Mouse (Mus musculus) midbrain, embryonic 12.5 days (tissue): ENCODE measurements around the gene Smarcc1. TPM values are rescaled to one million over a fixed set of nuclear protein-coding genes. Genes with fewer than 3 reads are reported as not detected.
"Not testable (repeated sequence)": the region's sequence is repeated elsewhere in the genome, so short reads cannot be mapped to it uniquely, and the experiment has no call there.

ENCODE experiments used
- ATAC-seq: fragments of 200-750 bp; cut with Nextera tagmentation; 2 replicates; pipeline ENCODE4 v1.8.0; 2017; ENCODE audit warnings: low read depth, moderate TSS enrichment, moderate library complexity; ENCODE audit not compliant: low FRiP score
- H3K27ac ChIP-seq: fragments of 300-500 bp; sonication (generic); replicated peaks from 2 replicates; pipeline ENCODE4 v1.5.1; 2016; ENCODE audit warnings: mild to moderate bottlenecking
- H3K27me3 ChIP-seq: fragments of 300-500 bp; sonication (generic); 2 replicates; pipeline ENCODE4 v1.6.1; 2016; ENCODE audit warnings: mild to moderate bottlenecking
- H3K36me3 ChIP-seq: fragments of 300-500 bp; sonication (generic); 2 replicates; pipeline ENCODE4 v1.6.1; 2016
- H3K4me1 ChIP-seq: fragments of 300-500 bp; sonication (generic); 2 replicates; pipeline ENCODE4 v1.6.1; 2016
- H3K4me2 ChIP-seq: fragments of 300-500 bp; sonication (generic); replicated peaks from 2 replicates; pipeline ENCODE4 v1.6.1; 2016; ENCODE audit warnings: mild to moderate bottlenecking, moderate library complexity
- H3K4me3 ChIP-seq: fragments of 300-500 bp; sonication (generic); 2 replicates; pipeline ENCODE4 v1.5.1; 2016; ENCODE audit warnings: mild to moderate bottlenecking
- H3K9ac ChIP-seq: fragments of 300-500 bp; sonication (generic); replicated peaks from 2 replicates; pipeline ENCODE4 v1.6.1; 2016; ENCODE audit warnings: mild to moderate bottlenecking, moderate library complexity
- H3K9me3 ChIP-seq: fragments of 300-500 bp; sonication (generic); 2 replicates; pipeline ENCODE4 v1.6.1; 2016; ENCODE audit warnings: mild to moderate bottlenecking
- WGBS: fragments of 180-500 bp; shearing (Covaris S2); methylation state at CpG from one replicate; pipeline ENCODE4 v1.1.7; 2016; 5-methylcytosine and 5-hydroxymethylcytosine counted together
- polyA plus RNA-seq: library from polyadenylated mRNA; unstranded; fragments of >200 nt; fragmentation: Nextera tagmentation; extraction: Ambion mirVana; gene quantifications from 2 replicates; pipeline ENCODE4 v1.2.1, GENCODE M21; 2016

The Smarcc1 gene
- polyA plus RNA-seq, 1 experiment from 2014 or later: 208 TPM

DNA sequence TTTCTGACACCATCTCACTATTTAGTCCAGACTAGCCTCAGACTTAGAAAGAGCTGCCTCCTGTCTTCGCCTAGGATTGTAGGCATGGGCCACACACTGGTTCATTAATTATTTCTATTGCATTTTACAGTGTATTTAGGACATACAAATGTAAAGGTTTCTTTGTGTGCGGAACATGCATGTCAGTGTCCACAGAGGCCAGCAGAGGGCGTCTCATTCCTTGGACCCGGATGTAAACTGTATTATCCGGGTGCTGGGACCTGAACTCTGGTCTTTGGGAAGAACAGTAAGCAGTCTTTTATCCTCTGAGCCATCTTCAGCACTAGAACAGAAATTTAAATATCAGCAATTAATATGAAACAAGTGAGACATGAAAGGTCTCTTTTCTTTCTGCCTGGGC lies 16.7 kb downstream of the Smarcc1 start:
- Histone ChIP-seq H3K9ac (no peak overlapping the region), H3K9me3 (no peaks in the 10 kb centered on the region), H3K27ac (no peak overlapping the region), H3K36me3 (peaks cover 34% of the 10 kb centered on the region), H3K4me1 (peaks cover 23% of the 10 kb centered on the region), H3K4me2 (peak overlapping the region; percentile 64), H3K27me3 (no peaks in the 10 kb centered on the region), H3K4me3 (peak overlapping the region; percentile 87; the same call in 1 of the 2 replicates)
- no peak for ATAC-seq
- 83% methylated on average over 5 of the region's 5 CpGs for WGBS

DNA sequence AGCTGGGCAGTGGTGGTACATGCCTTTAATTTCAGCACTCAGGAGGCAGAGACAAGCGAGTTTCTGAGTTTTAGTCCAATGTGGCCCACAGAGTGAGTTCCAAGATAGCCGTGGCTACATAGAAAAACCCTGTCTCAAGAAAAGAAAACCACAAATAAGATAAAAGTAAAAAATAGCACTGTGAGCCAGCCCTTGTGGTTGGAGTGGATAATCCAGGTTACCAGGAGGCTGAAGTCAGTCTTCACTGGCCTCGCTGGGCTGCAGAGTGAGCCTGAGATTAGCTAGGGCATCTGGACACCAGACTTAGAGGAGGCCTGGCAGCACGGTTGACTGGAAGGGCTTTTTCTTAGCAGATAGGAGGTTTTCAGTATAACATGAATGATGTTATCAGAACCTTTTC lies 21.6 kb downstream of the Smarcc1 start:
- H3K9ac ChIP-seq: no peak overlapping the region
- peaks cover 6% of the 10 kb centered on the region for H3K4me1 ChIP-seq
- no peaks in the 10 kb centered on the region for H3K27me3 ChIP-seq
- H3K4me3 ChIP-seq: no peak overlapping the region
- H3K9me3 ChIP-seq: no peaks in the 10 kb centered on the region
- no peak overlapping the region for H3K4me2 ChIP-seq
- H3K36me3 ChIP-seq: peaks cover 73% of the 10 kb centered on the region
- no peak overlapping the region for H3K27ac ChIP-seq
- ATAC-seq: no peak
- 88% methylated on average over 4 of the region's 4 CpGs for WGBS

DNA sequence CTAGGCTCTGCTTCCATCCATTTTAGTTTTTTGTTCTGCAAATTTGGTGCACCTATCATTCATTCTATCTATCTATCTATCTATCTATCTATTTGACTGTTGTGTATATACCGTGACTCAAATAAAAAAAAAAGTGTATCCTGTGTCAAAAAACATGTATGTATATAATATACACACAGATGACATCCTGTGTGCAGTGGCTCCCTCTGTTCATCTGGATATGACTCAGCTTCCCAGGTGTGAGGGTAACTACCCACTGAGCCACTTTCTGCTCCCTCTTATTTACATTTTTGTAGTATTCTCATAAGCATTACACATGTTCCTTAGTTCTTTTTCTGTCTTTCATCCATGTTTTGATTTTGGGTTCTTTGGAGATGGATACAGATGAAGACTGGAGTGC lies 24.6 kb downstream of the Smarcc1 start:
- no peak overlapping the region for H3K4me2 ChIP-seq
- no peak overlapping the region for H3K9ac ChIP-seq
- H3K27ac ChIP-seq: no peak overlapping the region
- ATAC-seq: no peak
- WGBS: 95% methylated on average over 1 of the region's 1 CpGs
- H3K9me3 ChIP-seq: no peaks in the 10 kb centered on the region
- no peaks in the 10 kb centered on the region for H3K27me3 ChIP-seq
- H3K36me3 ChIP-seq: peaks cover 72% of the 10 kb centered on the region
- H3K4me1 ChIP-seq: no peaks in the 10 kb centered on the region
- no peak overlapping the region for H3K4me3 ChIP-seq

DNA sequence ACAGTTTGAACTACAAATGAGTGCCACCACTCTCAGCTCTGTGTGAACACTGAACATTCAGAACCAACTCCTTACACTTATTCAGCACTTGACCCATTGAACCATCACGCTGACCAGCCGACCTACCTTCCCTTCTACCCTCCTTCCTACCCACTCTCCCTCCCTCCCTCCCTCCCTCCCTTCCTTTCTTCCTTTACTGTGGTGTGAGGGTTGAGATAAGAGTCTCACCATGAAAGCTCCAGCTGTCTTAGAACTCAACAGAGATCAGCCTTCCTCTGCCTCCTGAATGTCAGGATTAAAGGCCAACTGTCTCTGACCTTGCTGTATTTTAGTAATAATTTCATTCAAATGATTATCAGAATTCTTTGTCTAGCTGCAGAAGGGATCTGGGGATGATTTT lies 31.1 kb downstream of the Smarcc1 start:
- Histone ChIP-seq H3K36me3 (peaks cover 85% of the 10 kb centered on the region), H3K4me1 (no peaks in the 10 kb centered on the region), H3K9ac (no peak overlapping the region), H3K9me3 (no peaks in the 10 kb centered on the region), H3K4me2 (no peak overlapping the region), H3K4me3 (no peak overlapping the region), H3K27ac (no peak overlapping the region), H3K27me3 (no peaks in the 10 kb centered on the region)
- ATAC-seq: no peak
- WGBS: 90% methylated on average over 2 of the region's 2 CpGs

- Histone ChIP-seq H3K9ac (no peak overlapping the region), H3K4me2 (no peak overlapping the region), H3K9me3 (no peaks in the 10 kb centered on the region), H3K27me3 (no peaks in the 10 kb centered on the region), H3K36me3 (peaks cover 72% of the 10 kb centered on the region), H3K4me3 (no peak overlapping the region), H3K27ac (no peak overlapping the region), H3K4me1 (no peaks in the 10 kb centered on the region)
- WGBS: 100% methylated on average over 1 of the region's 1 CpGs
- no peak for ATAC-seq
These were observed 41.5 kb downstream of the Smarcc1 start for GRCm38 (mm10) chr9:110159036-110159435.

- H3K4me3 ChIP-seq, H3K9ac ChIP-seq, H3K4me2 ChIP-seq, H3K27ac ChIP-seq, H3K4me1 ChIP-seq, H3K9me3 ChIP-seq, ATAC-seq, H3K27me3 ChIP-seq: not testable (repeated sequence)
- peaks cover 73% of the 10 kb centered on the region for H3K36me3 ChIP-seq
- WGBS: 93% methylated on average over 2 of the region's 2 CpGs
These were observed 43.0 kb downstream of the Smarcc1 start for GRCm38 (mm10) chr9:110160486-110160885.

DNA sequence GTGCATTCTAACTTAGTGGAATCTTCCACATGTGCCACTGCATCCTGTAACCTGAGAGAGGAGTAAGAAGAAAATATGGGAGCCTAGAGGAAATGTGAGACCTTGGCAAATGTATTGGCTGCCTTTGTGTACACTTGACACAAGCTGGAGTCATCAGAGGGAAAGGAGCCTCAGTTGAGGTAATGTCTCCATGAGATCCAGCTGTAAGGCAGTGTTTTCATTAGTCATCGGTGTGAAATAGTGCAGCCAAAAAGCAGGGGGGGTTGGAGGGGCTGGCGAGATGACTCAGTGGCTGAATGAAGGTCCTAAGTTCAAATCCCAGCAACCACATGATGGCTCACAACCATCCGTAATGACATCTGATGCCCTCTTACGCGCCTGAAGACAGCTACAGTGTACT lies 44.9 kb downstream of the Smarcc1 start:
- 88% methylated on average over 5 of the region's 5 CpGs for WGBS
- H3K4me3 ChIP-seq: no peak overlapping the region
- H3K9me3 ChIP-seq: no peaks in the 10 kb centered on the region
- H3K9ac ChIP-seq: no peak overlapping the region
- peaks cover 74% of the 10 kb centered on the region for H3K36me3 ChIP-seq
- H3K27ac ChIP-seq: no peak overlapping the region
- no peak overlapping the region for H3K4me2 ChIP-seq
- no peaks in the 10 kb centered on the region for H3K4me1 ChIP-seq
- H3K27me3 ChIP-seq: no peaks in the 10 kb centered on the region
- ATAC-seq: no peak

DNA sequence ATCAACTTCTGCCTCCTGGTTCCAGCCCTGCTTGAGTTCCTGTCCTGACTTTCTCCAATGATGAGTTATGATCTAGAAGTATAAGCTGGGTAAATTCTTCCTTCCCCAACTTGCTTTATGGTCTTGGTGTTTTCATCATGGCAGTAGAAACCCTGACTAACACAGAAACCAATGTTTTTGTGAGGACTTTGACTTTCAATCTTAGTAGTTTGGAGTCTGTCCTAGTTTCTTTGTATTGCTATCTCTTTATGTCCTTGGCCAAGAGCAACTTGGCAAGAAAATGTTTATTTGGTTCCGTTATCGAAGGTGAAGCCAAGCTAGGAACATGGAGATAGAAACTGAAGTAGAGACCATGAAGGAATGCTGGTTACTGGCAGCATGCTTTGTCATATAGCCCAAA lies 45.6 kb downstream of the Smarcc1 start:
- Histone ChIP-seq H3K27me3 (no peaks in the 10 kb centered on the region), H3K36me3 (peaks cover 74% of the 10 kb centered on the region), H3K4me1 (no peaks in the 10 kb centered on the region), H3K9ac (no peak overlapping the region), H3K4me2 (no peak overlapping the region), H3K9me3 (no peaks in the 10 kb centered on the region), H3K27ac (no peak overlapping the region), H3K4me3 (no peak overlapping the region)
- WGBS: 96% methylated on average over 2 of the region's 2 CpGs
- no peak for ATAC-seq

DNA sequence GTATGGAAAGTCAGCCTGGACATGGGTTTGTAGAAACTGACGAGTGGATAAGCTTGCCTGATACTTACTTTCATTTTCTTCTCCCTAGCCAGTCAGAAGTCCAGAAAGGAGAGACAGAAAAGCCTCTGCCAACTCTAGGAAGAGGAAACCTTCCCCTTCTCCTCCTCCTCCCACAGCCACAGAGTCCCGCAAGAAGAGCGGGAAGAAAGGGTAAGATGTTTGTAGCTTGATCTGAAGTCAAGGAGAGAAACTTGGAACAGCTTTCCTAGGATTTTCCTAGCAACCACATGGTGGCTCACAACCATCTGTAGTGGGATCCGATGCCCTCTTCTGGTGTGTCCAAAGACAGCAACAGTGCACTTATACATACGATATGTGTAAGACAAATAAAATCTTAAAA lies 53.4 kb downstream of the Smarcc1 start:
- no peaks in the 10 kb centered on the region for H3K9me3 ChIP-seq
- H3K4me2 ChIP-seq: no peak overlapping the region
- no peaks in the 10 kb centered on the region for H3K4me1 ChIP-seq
- no peaks in the 10 kb centered on the region for H3K27me3 ChIP-seq
- no peak overlapping the region for H3K27ac ChIP-seq
- H3K9ac ChIP-seq: no peak overlapping the region
- no peak for ATAC-seq
- 90% methylated on average over 5 of the region's 5 CpGs for WGBS
- no peak overlapping the region for H3K4me3 ChIP-seq
- peaks cover 76% of the 10 kb centered on the region for H3K36me3 ChIP-seq

DNA sequence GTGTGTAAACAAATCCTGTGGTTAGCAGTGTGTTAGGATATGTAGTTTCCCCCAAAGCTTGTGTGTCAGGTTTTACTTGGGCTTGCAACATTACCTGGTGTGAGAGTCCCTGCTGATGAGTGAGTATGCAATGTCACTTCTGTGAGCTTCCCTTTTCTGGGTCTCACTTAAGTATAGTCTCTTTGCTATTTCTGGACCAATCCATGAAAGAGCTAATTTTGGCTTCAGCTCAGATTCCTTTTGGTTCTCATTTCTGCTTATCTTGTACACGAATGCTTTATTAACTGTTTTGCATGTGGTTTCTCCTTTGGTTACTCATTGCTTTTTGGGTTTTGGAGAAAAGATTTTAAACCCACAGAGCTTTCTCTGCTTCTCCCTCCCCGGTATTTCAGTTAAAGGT lies 82.4 kb downstream of the Smarcc1 start:
- Histone ChIP-seq H3K27me3 (no peaks in the 10 kb centered on the region), H3K9me3 (no peaks in the 10 kb centered on the region), H3K9ac (no peak overlapping the region), H3K4me1 (no peaks in the 10 kb centered on the region; the same call in 1 of the 2 replicates), H3K27ac (no peak overlapping the region), H3K4me2 (no peak overlapping the region), H3K4me3 (no peak overlapping the region), H3K36me3 (peaks cover 70% of the 10 kb centered on the region)
- ATAC-seq: no peak
- WGBS: 91% methylated on average over 2 of the region's 2 CpGs

DNA sequence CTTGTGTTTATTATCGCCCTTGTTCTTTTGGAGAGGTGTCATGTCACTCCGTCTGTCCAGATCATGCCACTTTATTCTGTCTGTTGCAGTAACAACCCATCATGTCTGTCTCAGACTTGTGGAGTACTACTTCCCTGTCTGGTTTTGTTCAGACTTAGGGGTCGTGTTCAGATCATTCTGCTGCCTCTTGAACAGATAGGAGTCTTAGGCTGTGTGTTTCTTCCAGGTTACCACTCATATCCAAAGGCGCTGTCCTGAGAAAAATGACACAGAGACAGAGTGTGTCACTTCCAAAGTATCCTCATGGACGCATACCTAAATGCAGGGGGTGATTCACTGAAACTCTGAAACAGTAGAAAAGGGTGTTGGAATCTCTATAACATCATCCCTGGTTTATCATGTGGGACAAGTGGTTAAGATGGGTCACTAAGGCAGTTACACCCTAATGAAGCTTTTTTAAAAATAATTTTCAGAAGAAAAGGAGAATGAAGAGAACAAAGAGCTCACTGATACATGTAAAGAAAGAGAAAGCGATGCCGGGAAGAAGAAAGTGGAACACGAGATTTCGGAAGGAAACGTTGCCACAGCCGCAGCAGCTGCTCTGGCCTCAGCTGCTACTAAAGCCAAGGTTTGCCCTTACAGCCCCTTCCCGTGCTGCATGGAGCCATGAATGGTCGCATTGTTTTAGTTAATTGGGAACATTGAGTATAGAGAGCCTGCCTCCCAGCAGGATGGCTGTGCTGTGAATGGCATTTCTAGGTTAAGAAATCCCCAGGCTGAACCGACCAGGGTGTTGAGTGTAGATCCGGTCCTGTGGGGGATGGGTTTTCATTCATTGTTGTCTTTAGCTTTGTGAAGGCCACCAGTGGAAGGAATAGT lies 88.3 kb downstream of the Smarcc1 start:
- H3K4me2 ChIP-seq: no peak overlapping the region
- no peak overlapping the region for H3K4me3 ChIP-seq
- WGBS: 22% methylated on average over 15 of the region's 15 CpGs
- peak overlapping the region; percentile 80 for H3K27ac ChIP-seq
- H3K9me3 ChIP-seq: no peaks in the 10 kb centered on the region
- no peak overlapping the region for H3K9ac ChIP-seq
- no peaks in the 10 kb centered on the region for H3K27me3 ChIP-seq
- peak; percentile 80 for ATAC-seq
- H3K36me3 ChIP-seq: peaks cover 73% of the 10 kb centered on the region
- H3K4me1 ChIP-seq: peaks cover 18% of the 10 kb centered on the region

DNA sequence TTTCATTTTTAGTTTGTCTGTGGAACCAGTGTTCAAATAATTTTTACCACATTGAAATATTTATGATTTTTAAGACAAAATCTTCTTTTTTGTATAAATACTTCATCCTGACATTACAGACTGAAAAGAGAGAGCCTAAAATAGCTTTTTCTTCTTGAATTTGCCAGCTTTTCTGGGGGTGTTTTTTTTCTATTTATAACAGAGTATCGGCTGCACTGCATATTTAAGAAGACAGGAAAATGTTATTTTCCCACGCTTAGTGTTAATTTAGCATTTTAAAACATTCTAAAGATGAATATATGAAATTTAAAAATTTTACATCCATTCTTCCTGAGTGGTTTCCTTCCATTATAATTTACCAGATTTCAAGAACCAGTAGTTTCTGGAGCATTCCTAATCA lies 88.9 kb downstream of the Smarcc1 start:
- no peak for ATAC-seq
- H3K4me2 ChIP-seq: no peak overlapping the region
- peaks cover 77% of the 10 kb centered on the region for H3K36me3 ChIP-seq
- H3K4me1 ChIP-seq: peaks cover 18% of the 10 kb centered on the region
- 78% methylated on average over 2 of the region's 2 CpGs for WGBS
- peak overlapping the region; percentile 80; the same call in 1 of the 2 replicates for H3K27ac ChIP-seq
- no peak overlapping the region for H3K9ac ChIP-seq
- no peaks in the 10 kb centered on the region for H3K27me3 ChIP-seq
- no peaks in the 10 kb centered on the region for H3K9me3 ChIP-seq
- H3K4me3 ChIP-seq: no peak overlapping the region

GRCm38 (mm10) chr9:110208265-110208664 lies 90.8 kb downstream of the Smarcc1 start:
- no peak overlapping the region for H3K4me3 ChIP-seq
- 70% methylated on average over 7 of the region's 7 CpGs for WGBS
- H3K27me3 ChIP-seq: no peaks in the 10 kb centered on the region

More at GRCm38 (mm10) chr9:110208265-110208664, 90.8 kb downstream of the Smarcc1 start:
- no peak overlapping the region for H3K4me2 ChIP-seq
- no peak overlapping the region for H3K9ac ChIP-seq
- peaks cover 18% of the 10 kb centered on the region for H3K4me1 ChIP-seq
- ATAC-seq: no peak
- no peak overlapping the region for H3K27ac ChIP-seq
- H3K36me3 ChIP-seq: peaks cover 79% of the 10 kb centered on the region
- H3K9me3 ChIP-seq: no peaks in the 10 kb centered on the region
